Mouse (Mus musculus) urinary bladder, postnatal 4 days (tissue): ENCODE results near the gene Tex45.
A peak's percentile ranks its signal among the peaks of the same experiment; 100 is the strongest.

Experiments used
- DNase-seq, 2 experiments: peaks; one replicate each; pipeline ENCODE4 v3.0.0; 2021 to 2022; ENCODE audit warnings: low spot score in 2 of 2

The Tex45 gene

DNA sequence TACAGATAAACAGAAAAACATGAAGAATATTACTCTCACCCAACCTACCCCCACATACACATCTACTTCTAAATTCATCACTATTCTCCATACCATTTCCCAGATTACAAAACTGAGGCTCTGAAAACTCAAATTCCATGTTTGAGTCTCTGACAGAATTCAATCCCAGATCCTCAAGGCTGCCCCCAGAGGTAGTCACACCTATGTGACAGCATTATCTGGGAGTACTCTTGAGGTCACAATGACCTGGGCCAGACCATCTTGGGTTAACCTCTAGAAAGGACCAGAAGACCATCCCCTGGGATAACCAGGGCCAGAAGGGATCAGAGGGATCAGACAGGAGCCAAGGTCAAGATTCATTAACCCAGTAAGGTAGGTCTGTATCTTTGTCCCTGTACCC, at the start of gene Tex45:
Gene Tex45, plus strand, starts transcription at position 301 of the 400 bp plus-strand sequence.
- DNase-seq: no peak

DNA sequence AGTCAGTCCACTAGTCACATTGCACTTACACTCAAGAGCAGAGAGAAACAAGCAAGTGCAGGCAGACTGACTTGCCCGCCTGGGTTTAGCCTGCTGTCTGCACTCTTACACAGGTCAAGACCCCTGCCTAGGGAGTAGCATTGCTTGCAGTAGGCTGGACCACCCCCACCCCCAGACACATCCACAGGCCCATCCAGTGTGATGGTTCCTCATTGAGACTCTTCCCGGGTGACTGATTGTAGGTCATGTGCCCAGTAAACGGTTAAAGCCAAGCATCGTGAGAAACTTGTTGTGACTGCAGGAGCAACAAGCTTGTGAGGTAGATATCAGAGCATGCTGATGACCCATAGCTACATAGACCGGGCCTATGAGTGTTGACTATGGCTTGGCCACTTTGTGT, 49.2 kb upstream of the Tex45 start:
- no peak for DNase-seq

DNA sequence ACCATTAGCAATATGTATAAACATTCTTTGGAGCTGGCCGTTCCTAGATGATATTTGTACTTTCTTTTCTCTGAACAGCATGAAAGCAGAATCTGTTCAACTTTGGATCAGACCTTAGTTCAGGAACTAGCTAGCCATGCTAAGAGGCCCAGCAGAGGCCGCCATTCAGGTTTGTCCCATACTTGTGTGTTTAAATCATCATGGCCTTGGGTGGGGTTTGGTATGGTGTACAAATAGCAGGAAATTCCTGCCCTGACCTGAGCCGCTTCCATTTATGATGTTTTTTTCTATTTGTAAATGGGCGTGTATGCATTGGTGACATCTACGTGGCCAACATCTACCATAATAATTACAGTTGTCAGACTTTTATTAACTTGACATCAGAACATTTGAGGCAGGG, 45.4 kb upstream of the Tex45 start:
- no peak for DNase-seq

DNA sequence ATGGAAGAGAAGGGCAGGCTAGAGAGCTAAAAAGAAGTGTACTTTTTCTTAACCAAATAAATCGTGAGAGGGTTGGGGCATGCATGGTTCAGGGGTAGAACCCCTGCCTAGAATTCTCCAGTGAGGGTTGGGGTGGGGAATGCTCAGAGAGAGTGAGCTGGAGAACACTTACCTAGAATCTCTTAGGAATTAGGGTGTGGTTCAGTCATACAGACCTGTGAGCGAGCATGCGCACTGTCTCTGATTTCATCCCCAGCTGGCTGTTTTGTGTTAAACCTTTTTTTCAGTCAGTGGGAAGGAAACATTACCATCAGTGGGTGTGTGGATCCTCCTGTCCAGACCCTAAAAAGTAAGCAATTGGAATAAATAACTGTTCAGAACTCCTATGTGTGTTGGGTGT, 44.5 kb upstream of the Tex45 start:
- DNase-seq: no peak

DNA sequence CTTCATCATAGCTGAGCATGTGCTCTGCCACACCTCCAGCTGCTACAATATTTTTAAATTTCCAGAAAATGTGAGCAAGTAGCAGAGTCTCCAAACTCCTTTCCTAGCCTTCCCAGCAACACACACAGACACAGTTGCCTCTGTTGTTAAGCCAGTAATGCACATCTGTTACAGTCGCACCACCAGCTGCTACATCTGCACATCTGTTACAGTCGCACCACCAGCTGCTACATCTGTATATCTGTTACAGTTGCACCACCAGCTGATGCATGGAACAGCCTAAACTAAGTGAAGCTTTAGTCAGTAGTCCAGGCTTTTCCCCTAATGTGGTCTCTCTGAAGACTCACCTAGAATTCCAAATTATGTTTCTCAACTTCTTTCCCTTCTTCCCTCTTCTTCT, 42.2 kb upstream of the Tex45 start:
- no peak for DNase-seq

DNA sequence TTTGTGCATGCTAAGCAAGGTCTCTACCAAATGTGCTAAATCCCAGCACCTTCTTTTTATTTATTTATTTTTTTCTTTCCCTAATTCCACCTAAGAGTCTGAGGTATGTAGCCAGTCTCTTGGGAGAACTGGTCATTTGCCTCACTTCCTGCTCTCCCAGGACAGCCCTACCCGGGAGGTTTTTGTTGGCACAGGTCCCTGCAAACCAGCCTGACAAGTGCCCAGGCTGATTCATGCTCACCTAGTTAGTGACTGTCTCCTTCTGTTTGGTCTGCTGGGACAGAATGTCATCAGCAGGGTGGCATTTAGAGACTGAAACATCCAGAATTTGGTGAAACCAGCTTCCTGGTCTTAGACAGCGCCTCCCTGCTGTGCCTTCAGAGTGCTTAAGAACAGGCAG, 40.7 kb upstream of the Tex45 start:
- peak in 1 of 2 experiments; percentile 62 for DNase-seq

DNA sequence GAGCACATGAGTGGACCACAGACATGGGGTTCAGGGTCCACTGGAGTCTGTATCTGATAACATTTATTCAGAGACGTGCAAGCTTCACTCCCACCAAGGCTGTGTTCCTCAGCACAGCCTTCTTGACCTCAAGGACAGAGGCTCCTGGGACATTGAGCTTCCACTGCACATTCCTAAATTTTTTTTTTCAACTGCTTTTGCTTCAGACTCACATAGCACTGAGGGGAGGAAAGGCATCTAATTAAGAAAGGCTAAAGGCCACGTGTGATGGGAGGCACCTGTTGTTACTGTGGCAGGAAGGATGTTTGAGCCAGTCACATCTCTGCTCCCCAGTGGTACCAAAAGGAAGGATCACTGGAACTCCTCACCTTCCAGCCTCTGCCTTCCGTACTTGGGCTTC, 39.5 kb upstream of the Tex45 start:
- no peak for DNase-seq

DNA sequence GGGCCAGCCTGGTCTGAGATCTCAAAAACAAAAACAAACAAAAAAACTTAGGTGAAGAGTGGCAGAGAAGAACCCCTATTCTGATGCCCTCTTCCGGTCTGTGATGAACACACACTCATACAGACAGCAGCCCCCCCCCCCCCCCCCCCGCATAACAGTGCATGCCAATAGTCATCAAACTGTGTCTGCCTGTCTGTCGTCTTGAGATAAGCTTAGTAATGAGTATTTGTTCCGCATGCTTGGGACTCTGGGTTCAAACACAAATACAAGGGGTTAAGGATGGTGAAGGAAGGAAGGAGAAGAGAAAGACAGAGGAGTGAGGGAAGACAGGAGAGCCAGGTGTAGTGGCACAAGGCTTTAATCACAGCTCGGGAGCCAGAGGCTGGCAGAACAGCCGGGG, 34.2 kb upstream of the Tex45 start:
- DNase-seq: no peak

DNA sequence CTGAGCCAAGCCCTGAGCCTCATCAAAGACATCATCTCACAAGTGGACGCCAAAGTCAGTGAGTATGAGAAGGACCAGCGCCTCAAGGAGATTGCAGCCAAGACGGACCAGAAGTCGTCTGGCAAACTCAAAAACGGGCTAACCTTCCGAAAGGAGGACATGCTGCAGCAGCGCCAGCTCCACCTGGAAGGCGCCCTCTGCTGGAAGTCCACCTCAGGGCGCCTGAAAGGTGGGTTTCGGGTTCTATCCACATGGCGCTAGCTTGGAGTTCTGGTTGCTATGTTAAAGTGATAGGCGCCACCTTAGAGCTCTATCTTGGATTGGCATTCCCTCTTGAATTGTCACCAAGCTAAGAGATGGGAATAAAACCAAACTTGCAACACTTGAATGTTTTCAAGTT, 31.2 kb upstream of the Tex45 start:
- DNase-seq: no peak

DNA sequence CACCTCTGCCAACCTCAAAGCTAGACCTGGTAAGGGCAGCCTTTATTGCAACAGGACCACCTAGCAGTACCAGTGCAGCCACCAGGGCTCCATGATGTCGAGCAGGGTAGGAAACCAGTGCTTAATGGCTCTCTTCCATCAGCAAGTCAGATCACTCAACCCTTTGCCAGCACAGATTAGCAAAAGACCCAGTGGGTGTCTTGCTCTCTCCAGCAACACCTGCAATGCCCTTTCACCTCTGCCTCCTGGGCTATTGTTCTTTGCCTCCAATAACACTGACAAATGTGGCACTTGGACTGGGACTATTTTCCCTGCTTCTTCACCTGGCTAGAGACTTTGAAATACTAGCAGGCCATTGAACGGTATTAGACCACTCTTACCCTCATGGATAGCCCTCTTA, 21.4 kb upstream of the Tex45 start:
- DNase-seq: no peak

DNA sequence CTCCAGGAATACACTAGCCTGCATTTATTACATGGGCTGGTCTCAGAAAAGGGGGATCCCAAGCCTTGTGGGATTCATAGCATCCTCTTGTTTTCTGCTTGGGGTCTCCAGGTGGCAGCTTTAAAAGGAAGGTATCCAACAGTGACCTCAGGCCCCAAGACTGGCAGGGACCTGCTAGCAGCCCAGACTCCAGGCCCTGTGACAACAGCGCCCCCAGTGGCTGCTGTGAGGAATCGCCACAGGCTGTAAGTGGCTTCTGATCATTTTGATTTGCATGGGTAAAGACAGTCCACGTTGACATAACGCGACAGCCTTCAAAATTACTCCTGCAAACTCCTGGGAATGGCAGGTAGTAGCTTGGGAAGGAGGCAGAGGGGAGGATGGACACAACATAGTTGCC, 20.0 kb upstream of the Tex45 start:
- peak in 1 of 2 experiments; percentile 71 for DNase-seq

DNA sequence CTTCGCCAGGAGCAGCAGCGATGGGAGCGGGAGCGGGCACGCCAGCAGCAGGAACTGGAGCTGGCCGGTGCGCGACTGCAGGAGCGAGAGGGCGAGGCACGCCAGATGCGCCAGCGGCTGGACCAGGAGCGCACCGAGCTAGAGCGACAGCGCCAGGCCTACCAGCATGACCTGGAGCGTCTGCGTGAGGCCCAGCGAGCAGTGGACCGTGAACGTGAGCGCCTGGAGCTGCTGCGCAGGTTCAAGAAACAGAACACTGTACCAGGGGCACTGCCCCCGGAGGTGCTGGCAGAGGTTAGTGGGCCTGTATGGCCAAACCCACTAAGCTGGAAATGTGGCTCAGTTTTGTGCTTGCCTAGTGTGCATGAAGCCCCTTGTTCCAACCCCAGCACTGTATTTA, 18.7 kb upstream of the Tex45 start:
- no peak for DNase-seq

DNA sequence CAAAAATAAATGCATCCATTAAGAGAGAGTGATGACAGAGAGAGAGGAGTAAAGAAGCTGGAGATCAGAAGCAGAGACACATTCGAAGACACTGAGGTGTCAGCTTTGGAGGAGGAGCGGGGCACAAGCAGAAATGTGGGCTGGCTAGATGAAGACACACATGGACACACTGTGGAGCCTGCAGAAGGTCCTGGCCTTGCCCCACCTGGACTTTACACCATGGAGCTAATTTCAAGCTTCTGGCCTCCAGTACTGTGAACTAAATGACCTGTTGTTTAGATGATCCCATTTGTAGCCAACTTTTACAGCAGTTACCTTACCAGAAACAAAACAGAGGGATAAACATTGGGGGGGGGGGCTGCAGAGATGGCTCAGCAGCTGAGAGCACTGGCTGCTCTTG, 7.4 kb upstream of the Tex45 start:
- DNase-seq: no peak

DNA sequence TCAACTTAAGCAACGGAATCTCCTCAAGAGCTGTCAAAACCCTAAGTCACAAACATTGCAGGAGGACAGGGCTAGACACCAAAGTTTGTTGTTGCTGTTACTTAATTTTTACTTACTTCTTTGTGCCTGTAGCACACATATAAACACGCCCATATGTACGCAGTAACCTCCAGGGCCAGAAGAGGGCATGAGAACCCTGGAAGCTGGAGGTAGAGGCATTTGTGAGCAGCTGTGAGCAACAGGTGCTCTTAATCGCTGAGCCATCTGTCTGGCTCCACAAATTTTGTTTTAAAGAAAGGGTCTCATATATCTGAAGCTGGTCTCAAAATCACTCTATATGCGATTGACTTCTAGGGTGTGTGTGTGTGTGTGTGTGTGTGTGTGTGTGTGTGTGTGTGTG, 6.4 kb upstream of the Tex45 start:
- no peak for DNase-seq

DNA sequence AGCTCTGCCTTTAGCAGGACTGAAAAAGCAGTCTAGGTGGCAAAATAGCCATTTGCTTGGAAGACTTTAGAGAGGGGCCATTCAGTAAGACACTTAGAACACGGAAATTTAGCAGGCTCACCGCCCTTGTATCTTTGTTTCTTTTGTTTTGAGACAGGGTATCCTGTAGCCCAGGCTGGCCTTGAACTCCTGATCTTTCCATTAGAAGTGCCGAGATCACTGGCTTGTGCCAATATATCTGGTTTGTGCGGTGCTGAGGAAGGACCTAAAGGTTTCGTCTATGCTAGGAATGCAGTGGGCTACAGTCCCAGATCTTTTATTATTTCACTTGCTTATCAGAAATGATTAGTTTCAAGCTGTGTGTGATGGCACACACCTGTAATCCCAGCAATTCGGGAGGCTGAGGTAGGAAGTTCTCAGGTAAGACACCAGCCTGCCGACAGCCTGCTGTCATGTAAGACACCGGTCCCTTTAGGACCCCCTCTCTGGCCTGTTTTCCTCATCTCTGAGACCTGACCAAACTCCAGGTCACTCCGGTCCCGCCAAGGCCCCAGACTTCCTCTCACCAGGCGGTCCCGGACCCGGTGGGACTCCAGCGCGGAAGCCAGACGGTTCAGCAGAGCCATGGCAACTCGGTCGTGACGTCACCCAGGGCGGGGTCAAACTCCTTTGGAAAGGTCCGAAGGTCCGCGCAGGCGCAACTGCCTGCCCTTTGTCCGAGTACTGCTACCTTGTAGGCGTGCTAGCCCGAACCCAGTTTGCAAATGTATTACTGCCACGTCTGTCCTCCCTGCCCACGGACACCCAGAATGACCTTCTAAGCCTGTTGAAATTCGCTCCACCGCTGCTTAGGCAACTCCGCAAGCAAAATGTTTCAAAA, 3.4 kb upstream of the Tex45 start, which contains the start of gene Pex11g:
Gene Pex11g, minus strand, starts transcription at position 675 of the 880 bp plus-strand sequence.
- peak; percentile 92 to 99 for DNase-seq

DNA sequence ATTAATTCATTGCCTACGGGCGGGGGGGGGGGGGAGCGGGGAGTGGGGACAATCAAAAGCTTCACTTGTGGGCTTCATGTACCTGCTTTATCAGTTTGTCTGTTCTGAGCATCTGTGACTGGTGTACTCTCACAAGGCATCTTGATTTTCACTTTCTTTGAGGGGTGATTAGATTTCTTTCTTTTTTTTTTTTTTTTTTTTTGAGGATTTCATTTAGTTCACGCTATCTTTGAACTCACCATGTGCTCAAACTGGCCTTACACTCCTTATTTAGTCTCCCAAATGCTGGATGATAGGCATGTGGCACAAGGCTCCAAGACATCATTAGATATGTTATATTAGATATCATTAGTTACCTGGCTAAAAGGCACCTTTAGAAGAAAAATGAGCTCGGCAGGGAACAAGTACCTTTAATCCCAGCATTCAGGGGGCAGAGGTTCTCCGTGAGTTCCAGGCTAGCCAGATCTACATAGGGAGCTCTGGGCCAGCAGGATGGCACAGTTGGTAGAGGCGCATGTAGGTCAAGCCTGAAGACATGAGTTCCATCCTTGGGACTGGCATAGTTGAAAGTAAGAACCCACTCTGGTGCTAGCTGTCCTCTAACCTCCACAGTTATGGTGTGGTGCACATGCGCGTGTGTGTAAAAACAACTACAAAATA, 2.6 kb upstream of the Tex45 start:
- no peak for DNase-seq

DNA sequence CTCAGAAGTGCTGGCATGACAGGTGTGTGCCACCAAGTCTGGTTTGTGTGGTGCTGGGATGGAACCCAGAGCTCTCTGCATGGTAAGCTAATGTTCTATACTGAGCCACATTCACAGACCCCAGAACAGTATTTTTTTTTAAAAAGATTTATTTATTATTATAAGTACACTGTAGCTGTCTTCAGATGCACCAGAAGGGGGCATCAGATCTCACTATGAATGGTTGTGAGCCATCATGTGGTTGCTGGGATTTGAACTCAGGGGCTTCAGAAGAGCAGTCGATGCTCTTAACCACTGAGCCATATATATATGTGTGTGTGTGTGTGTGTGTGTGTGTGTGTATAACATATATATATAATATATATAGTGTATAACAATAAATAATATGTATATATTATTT, 1.8 kb upstream of the Tex45 start:
- no peak for DNase-seq

DNA sequence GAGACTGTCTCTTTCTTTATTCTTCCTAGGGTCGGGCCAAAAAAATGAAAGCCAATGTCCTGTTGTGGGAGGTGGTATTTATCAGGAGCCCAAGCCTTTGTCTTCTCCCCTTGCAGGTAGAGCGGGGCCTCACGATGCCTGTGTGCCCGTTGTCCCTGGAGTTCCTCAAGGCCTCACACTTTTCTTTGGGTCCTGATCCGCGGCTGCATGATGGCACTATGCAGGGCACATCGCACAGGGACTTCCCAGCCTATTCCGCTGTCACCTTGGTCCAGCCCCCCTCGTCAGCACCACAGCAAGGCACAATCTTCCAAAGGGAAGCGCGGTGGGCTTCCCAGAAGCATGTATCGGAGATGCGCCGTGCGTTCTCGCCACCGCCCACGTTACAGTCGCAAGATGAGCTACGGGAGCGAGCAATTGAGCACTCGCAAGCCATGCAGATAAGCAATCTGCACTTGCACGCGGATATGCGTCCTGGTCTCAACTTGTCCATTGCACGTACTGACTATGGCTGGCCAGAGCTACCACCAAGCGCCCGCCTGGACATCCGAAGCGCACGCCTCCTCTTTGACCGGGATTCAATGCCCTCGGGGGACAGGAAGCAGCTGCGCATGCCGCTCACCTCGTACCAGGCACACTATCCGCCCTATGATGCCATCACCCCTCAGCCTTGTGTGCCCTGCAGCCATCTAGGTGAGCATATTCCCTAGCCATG, 5.2 kb downstream of the Tex45 start:
- no peak for DNase-seq

DNA sequence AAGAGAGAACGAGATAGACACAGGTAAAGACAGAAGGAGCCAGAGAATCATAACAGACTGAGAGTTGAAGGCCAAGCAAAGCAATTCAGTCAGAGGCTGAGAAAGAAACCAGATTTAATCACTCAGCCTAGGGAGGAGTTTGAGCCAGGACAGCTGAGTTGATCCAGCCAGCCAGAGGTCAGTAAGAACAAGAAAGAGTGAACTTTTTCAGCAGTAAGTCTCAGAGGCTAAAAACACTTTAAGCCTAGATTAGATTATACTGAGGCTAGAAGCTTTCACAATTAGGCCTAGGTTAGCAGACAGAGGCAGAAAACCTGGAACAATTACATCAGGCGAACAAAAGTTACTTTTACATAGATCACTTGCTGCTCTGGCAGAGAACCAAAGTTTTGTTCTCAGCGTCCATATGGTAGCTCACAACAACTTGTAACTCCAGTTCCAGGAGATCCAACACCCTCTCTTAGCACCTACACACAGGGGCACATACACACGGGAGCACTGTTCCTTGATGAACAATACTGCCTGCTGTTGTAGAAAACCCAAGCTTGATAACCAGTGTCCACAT, 9.6 kb downstream of the Tex45 start:
- DNase-seq: no peak

DNA sequence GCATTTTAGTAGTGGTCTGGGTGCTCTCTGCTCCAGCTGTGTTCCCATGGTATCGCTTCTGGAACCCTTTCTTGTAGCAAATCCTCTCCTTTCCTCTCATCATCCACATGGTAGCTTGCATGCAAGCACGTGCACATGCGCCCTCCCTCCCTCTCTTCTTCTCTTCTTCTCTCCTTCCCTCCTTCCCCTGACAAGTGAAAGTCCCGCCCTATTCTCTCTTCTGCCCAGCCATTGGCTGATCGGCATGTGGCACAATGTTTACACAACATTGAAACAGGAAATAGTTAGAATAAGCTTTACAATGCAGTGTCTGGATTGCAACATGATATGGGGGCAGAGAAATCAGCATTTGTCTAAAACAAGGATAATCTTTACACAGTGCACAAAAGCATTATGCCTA, 10.9 kb downstream of the Tex45 start:
- no peak for DNase-seq

DNA sequence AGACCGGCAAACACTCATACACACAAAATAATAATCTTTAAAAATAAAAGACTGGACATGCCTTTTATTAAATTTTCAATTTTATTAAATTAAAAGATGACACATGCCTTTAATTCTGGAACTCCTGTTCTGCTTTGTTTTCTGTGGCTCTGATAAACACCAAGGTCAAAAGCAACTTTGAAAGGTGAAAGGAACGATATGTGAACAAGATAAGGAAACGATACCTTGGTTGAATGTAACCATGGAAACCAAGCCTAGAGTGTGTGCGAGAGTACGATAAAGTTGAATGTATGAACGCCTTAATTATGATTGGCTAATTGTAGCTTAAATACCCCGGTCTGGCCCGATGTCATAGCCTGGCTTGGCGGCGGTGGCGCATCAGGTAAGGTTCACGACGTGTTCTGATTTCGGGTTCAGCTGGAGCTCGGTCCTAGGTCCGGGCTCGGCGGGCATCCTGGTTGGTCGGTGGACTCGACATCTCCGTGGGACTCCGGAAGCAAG, 11.6 kb downstream of the Tex45 start:
- no peak for DNase-seq

DNA sequence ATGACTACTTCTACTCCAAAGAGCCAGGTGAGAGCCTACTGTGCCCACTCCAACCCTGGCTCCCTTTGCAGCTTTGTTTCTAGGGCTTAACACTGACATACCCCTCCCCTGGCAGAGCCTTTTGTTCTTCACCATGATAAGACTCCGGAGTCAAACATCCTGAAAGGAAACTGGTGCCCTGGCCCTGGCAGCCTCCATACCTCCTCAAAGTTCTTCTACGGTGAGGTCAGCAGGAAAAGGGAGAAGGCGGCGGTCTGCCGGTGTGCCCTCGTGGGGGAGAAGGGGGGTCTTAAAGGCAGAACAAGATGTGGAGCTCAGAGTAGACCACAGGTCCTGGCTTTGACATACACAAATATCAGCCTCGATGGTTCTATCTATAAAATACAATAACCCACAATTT, 12.9 kb downstream of the Tex45 start:
- no peak for DNase-seq
